Mouse (Mus musculus) myocyte (in vitro differentiated cells): ENCODE results near the gene Spata5. TPM values are rescaled to one million over a fixed set of nuclear protein-coding genes. Genes with fewer than 3 reads are reported as not detected.

Source experiments
- H3K27me3 ChIP-seq: one replicate; pipeline ENCODE4 v1.6.1; 2011; ENCODE audit not compliant: control insufficient read depth, insufficient read depth, insufficient read length
- H3K36me3 ChIP-seq: one replicate; pipeline ENCODE4 v1.6.1; 2011; ENCODE audit not compliant: control insufficient read depth, insufficient read depth
- H3K4me2 ChIP-seq: one replicate; pipeline ENCODE4 v1.6.1; 2011; ENCODE audit warnings: low read depth, control low read depth
- H3K4me3 ChIP-seq: one replicate; pipeline ENCODE4 v1.5.1; 2011; ENCODE audit warnings: mild to moderate bottlenecking, control low read depth, moderate library complexity
- H3K79me2 ChIP-seq: one replicate; pipeline ENCODE4 v1.6.1; 2011; ENCODE audit not compliant: control insufficient read depth, insufficient read depth
- H3ac ChIP-seq: one replicate; pipeline ENCODE4 v1.6.1; 2011; ENCODE audit not compliant: control insufficient read depth, insufficient read length
- CEBPB ChIP-seq: IDR thresholded peaks from 2 replicates; pipeline ENCODE4 v1.6.1; 2011; ENCODE audit warnings: mild to moderate bottlenecking, moderate library complexity; ENCODE audit not compliant: poor library complexity, insufficient read depth, severe bottlenecking
- E2F4 ChIP-seq: IDR thresholded peaks from one replicate; pipeline ENCODE4 v1.6.1; 2011; ENCODE audit warnings: mild to moderate bottlenecking, control low read depth, moderate library complexity; ENCODE audit not compliant: insufficient read depth
- MAX ChIP-seq: IDR thresholded peaks from one replicate; pipeline ENCODE4 v1.6.1; 2011; ENCODE audit warnings: low read depth, mild to moderate bottlenecking, control low read depth
- MYOD1 ChIP-seq, 3 experiments: IDR thresholded peaks; one replicate each; pipeline ENCODE4 v1.6.1; 2011; ENCODE audit warnings: control low read depth in 2 of 3, low read depth in 2 of 3, mild to moderate bottlenecking in 2 of 3, moderate library complexity in 1 of 3; ENCODE audit not compliant: insufficient read length in 2 of 3, control insufficient read depth in 1 of 3
- MYOG ChIP-seq, 3 experiments: IDR thresholded peaks; one replicate each; pipeline ENCODE4 v1.6.1; 2011; ENCODE audit warnings: control low read depth in 2 of 3, low read depth in 2 of 3, mild to moderate bottlenecking in 2 of 3; ENCODE audit not compliant: insufficient read length in 2 of 3, control insufficient read depth in 1 of 3, insufficient read depth in 1 of 3
- POLR2A ChIP-seq: IDR thresholded peaks from one replicate; pipeline ENCODE4 v1.6.1; 2011; ENCODE audit warnings: low read depth, mild to moderate bottlenecking, control low read depth, moderate library complexity; ENCODE audit not compliant: insufficient read length
- POLR2AphosphoS2 ChIP-seq: IDR thresholded peaks from one replicate; pipeline ENCODE4 v1.6.1; 2011; ENCODE audit warnings: low read depth, control low read depth; ENCODE audit not compliant: insufficient read length
- REST ChIP-seq: IDR thresholded peaks from one replicate; pipeline ENCODE4 v1.6.1; 2011; ENCODE audit warnings: mild to moderate bottlenecking, control low read depth, moderate library complexity; ENCODE audit not compliant: insufficient read depth, insufficient read length
- SRF ChIP-seq: IDR thresholded peaks from one replicate; pipeline ENCODE4 v1.6.1; 2011; ENCODE audit warnings: low read depth; ENCODE audit not compliant: control insufficient read depth, insufficient read length
- TCF12 ChIP-seq: IDR thresholded peaks from one replicate; pipeline ENCODE4 v1.6.1; 2011; ENCODE audit warnings: mild to moderate bottlenecking, control low read depth; ENCODE audit not compliant: poor library complexity, insufficient read depth, severe bottlenecking
- TCF3 ChIP-seq: IDR thresholded peaks from one replicate; pipeline ENCODE4 v1.6.1; 2011; ENCODE audit warnings: low read depth, control low read depth; ENCODE audit not compliant: insufficient read length
- USF1 ChIP-seq: IDR thresholded peaks from one replicate; pipeline ENCODE4 v1.6.1; 2011; ENCODE audit warnings: low read depth, mild to moderate bottlenecking, control low read depth, moderate library complexity
- polyA plus RNA-seq: library from polyadenylated mRNA; unstranded; fragments of >200 nt; fragmentation: generic; extraction: Trizol; gene quantifications from one replicate; pipeline ENCODE4 v1.2.1, GENCODE M21; 2012; ENCODE audit warnings: missing spikeins

The Spata5 gene
- polyA plus RNA-seq, 1 experiment: 24.2 TPM

- Histone ChIP-seq H3K4me2 (no peak overlapping the region), H3K79me2 (no peaks in the 10 kb centered on the region), H3K36me3 (peaks cover 35% of the 10 kb centered on the region), H3K4me3 (no peak overlapping the region), H3ac (no peak overlapping the region), H3K27me3 (no peaks in the 10 kb centered on the region)
- TF ChIP-seq REST (no peak), MYOG (IDR thresholded peaks at IDR 0.05; ENCODE audit: control insufficient read depth in 1 of 3, insufficient read depth in 1 of 3, insufficient read length in 2 of 3, low read depth in 2 of 3) (no peak), E2F4 (no peak), SRF (no peak), MYOD1 (IDR thresholded peaks at IDR 0.05; ENCODE audit: control insufficient read depth in 1 of 3, insufficient read length in 2 of 3, low read depth in 2 of 3) (no peak), USF1 (no peak)
These were observed 158.0 kb downstream of the Spata5 start for GRCm38 (mm10) chr3:37577706-37578105.

- Histone ChIP-seq H3K36me3 (peaks cover 11% of the 10 kb centered on the region), H3K4me3 (no peak overlapping the region), H3ac (no peak overlapping the region), H3K4me2 (no peak overlapping the region), H3K27me3 (no peaks in the 10 kb centered on the region), H3K79me2 (no peaks in the 10 kb centered on the region)
- TF ChIP-seq E2F4 (no peak), POLR2AphosphoS2 (no peak), CEBPB (no peak), MAX (no peak), MYOD1 (IDR thresholded peaks at IDR 0.05; ENCODE audit: control insufficient read depth in 1 of 3, insufficient read length in 2 of 3, low read depth in 2 of 3) (no peak), TCF3 (no peak), REST (no peak), USF1 (no peak), TCF12 (no peak), SRF (no peak), MYOG (IDR thresholded peaks at IDR 0.05; ENCODE audit: control insufficient read depth in 1 of 3, insufficient read depth in 1 of 3, insufficient read length in 2 of 3, low read depth in 2 of 3) (no peak), POLR2A (no peak)
These were observed 164.9 kb downstream of the Spata5 start for GRCm38 (mm10) chr3:37584576-37584975.

- Histone ChIP-seq H3K36me3 (no peaks in the 10 kb centered on the region), H3K4me3 (no peak overlapping the region), H3K79me2 (no peaks in the 10 kb centered on the region), H3K27me3 (no peaks in the 10 kb centered on the region), H3K4me2 (peak overlapping the region; percentile 18), H3ac (no peak overlapping the region)
- TF ChIP-seq SRF (no peak), POLR2A (no peak)
These were observed 166.5 kb downstream of the Spata5 start for GRCm38 (mm10) chr3:37585967-37586730.

- no peaks in the 10 kb centered on the region for H3K79me2 ChIP-seq
- TF ChIP-seq MYOG (IDR thresholded peaks at IDR 0.05; ENCODE audit: control insufficient read depth in 1 of 3, insufficient read depth in 1 of 3, insufficient read length in 2 of 3, low read depth in 2 of 3) (no peak), REST (no peak), MYOD1 (IDR thresholded peaks at IDR 0.05; ENCODE audit: control insufficient read depth in 1 of 3, insufficient read length in 2 of 3, low read depth in 2 of 3) (no peak), USF1 (no peak), TCF3 (no peak)
- no peaks in the 10 kb centered on the region for H3K36me3 ChIP-seq
- H3K4me3 ChIP-seq: no peak overlapping the region
- H3K27me3 ChIP-seq: no peaks in the 10 kb centered on the region
- H3K4me2 ChIP-seq: peak overlapping the region; percentile 18
- H3ac ChIP-seq: no peak overlapping the region
These were observed 167.3 kb downstream of the Spata5 start for GRCm38 (mm10) chr3:37586731-37587578.

- H3K4me3 ChIP-seq: no peak overlapping the region
- no peaks in the 10 kb centered on the region for H3K36me3 ChIP-seq
- H3K4me2 ChIP-seq: no peak overlapping the region
- TF ChIP-seq MYOG (IDR thresholded peaks at IDR 0.05; ENCODE audit: control insufficient read depth in 1 of 3, insufficient read depth in 1 of 3, insufficient read length in 2 of 3, low read depth in 2 of 3): no peak
- TF ChIP-seq USF1: no peak
- no peak for TF ChIP-seq E2F4
- TF ChIP-seq CEBPB: no peak
- TF ChIP-seq TCF12: no peak
- TF ChIP-seq POLR2AphosphoS2: no peak
- TF ChIP-seq SRF: no peak
- no peak for TF ChIP-seq REST
- no peak for TF ChIP-seq TCF3
- TF ChIP-seq POLR2A: no peak
- no peak for TF ChIP-seq MAX
- TF ChIP-seq MYOD1 (IDR thresholded peaks at IDR 0.05; ENCODE audit: control insufficient read depth in 1 of 3, insufficient read length in 2 of 3, low read depth in 2 of 3): no peak
- no peaks in the 10 kb centered on the region for H3K27me3 ChIP-seq
- no peak overlapping the region for H3ac ChIP-seq
- no peaks in the 10 kb centered on the region for H3K79me2 ChIP-seq
These were observed 176.0 kb downstream of the Spata5 start for GRCm38 (mm10) chr3:37595721-37596120.
